Mouse (Mus musculus) kidney, embryonic 14.5 days (tissue): Measurements from ENCODE around the gene Olfr142. TPM values are rescaled to one million over a fixed set of nuclear protein-coding genes. Genes with fewer than 3 reads are reported as not detected.
"Not testable (repeated sequence)": the region's sequence is repeated elsewhere in the genome, so short reads cannot be mapped to it uniquely, and the experiment has no call there.

ENCODE experiments used
- ATAC-seq: fragments of 200-750 bp; cut with Nextera tagmentation; 2 replicates; pipeline ENCODE4 v1.8.0; 2017; ENCODE audit warnings: moderate number of reproducible peaks, mild to moderate bottlenecking, moderate TSS enrichment, moderate library complexity; ENCODE audit not compliant: low FRiP score, low TSS enrichment
- H3K27ac ChIP-seq: fragments of 300-500 bp; sonication (generic); 2 replicates; pipeline ENCODE4 v1.5.1; 2014; ENCODE audit warnings: low read depth, mild to moderate bottlenecking, low read length, moderate library complexity, mixed read lengths
- H3K27me3 ChIP-seq: fragments of 300-500 bp; sonication (generic); 2 replicates; pipeline ENCODE4 v1.6.1; 2014; ENCODE audit warnings: mild to moderate bottlenecking, low read length; ENCODE audit not compliant: control insufficient read depth, insufficient read depth
- H3K36me3 ChIP-seq: fragments of 300-500 bp; sonication (generic); 2 replicates; pipeline ENCODE4 v1.6.1; 2014; ENCODE audit warnings: low read length, mixed read lengths; ENCODE audit not compliant: control insufficient read depth, insufficient read depth
- H3K4me1 ChIP-seq: fragments of 300-500 bp; sonication (generic); 2 replicates; pipeline ENCODE4 v1.6.1; 2014; ENCODE audit warnings: low read length, mixed read lengths; ENCODE audit not compliant: control insufficient read depth, insufficient read depth
- H3K4me2 ChIP-seq: fragments of 300-500 bp; sonication (generic); replicated peaks from 2 replicates; pipeline ENCODE4 v1.6.1; 2014; ENCODE audit warnings: low read depth, mild to moderate bottlenecking, low read length
- H3K4me3 ChIP-seq: fragments of 300-500 bp; sonication (generic); 2 replicates; pipeline ENCODE4 v1.5.1; 2014; ENCODE audit warnings: mild to moderate bottlenecking, low read length
- H3K9ac ChIP-seq: fragments of 300-500 bp; sonication (generic); 2 replicates; pipeline ENCODE4 v1.6.1; 2014; ENCODE audit warnings: low read depth, mild to moderate bottlenecking, low read length, moderate library complexity
- H3K9me3 ChIP-seq: fragments of 300-500 bp; sonication (generic); 2 replicates; pipeline ENCODE4 v1.6.1; 2016; ENCODE audit warnings: low read length; ENCODE audit not compliant: control insufficient read depth
- WGBS: fragments of 180-500 bp; shearing (Covaris S2); extraction: QIAGEN DNeasy Blood & Tissue Kit; methylation state at CpG from one replicate; pipeline ENCODE4 v1.1.7; 2014; 5-methylcytosine and 5-hydroxymethylcytosine counted together
- polyA plus RNA-seq: library from polyadenylated mRNA; unstranded; fragments of >200 nt; fragmentation: Nextera tagmentation; extraction: Ambion mirVana; gene quantifications from 2 replicates; pipeline ENCODE4 v1.2.1, GENCODE M21; 2014

The Olfr142 gene
- polyA plus RNA-seq = not detected in 2 replicates

DNA sequence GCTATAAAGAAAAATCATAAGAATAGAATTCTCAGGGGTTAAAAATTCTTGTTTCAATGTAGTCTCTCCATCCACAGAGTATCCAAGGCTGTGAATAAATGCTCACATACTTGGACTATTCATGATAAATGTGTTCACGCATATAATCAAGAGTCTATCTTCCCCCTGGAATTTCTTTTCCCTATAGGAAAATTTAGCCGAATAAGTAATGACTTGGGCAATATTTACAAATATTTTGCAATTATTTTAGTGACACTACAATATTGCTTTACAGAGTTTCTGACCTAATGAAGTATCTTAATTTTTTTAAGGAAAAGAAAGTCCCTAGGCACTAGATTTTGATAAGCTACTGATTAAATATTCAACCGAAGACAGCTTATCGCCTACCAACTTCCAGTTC is at the start of gene Olfr142:
Gene Olfr142, minus strand, starts transcription at position 101 of the 400 bp plus-strand sequence.
- Histone ChIP-seq H3K27me3 (no peaks in the 10 kb centered on the region), H3K36me3 (no peaks in the 10 kb centered on the region), H3K4me3 (no peak within 1 kb of the TSS), H3K4me2 (no peak within 1 kb of the TSS), H3K9me3 (no peaks in the 10 kb centered on the region), H3K4me1 (no peaks in the 10 kb centered on the region), H3K27ac (no peak within 1 kb of the TSS), H3K9ac (no peak within 1 kb of the TSS)
- 94% methylated on average over 4 of the region's 4 CpGs for WGBS
- ATAC-seq = no peak

DNA sequence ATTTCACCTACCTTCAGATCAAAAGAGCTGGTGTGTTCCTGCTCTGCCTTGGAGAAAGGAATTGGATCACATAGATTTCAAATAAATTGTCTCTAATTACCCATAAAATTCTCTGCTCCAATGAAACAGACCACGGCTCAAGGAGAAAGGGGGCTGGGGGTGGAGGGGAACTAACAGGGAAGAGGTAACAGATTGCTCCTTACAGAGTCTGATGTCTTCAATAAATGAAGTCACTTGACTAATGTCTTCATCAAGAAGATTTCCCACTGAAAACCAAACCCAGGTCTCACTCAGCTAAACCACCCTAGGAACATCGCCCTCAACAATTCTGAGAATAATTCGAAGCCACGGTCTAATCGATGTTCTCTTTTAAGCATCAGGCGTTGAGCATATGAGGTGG is 35.3 kb upstream of the Olfr142 start, which contains the start of gene Olfr1272:
Gene Olfr1272, minus strand, starts transcription at position 101 of the 400 bp plus-strand sequence.
- Histone ChIP-seq H3K27me3 (no peaks in the 10 kb centered on the region), H3K9ac (no peak within 1 kb of the TSS), H3K36me3 (no peaks in the 10 kb centered on the region), H3K4me1 (no peaks in the 10 kb centered on the region), H3K4me3 (no peak within 1 kb of the TSS), H3K9me3 (no peaks in the 10 kb centered on the region), H3K4me2 (no peak within 1 kb of the TSS), H3K27ac (no peak within 1 kb of the TSS)
- ATAC-seq = no peak
- 85% methylated on average over 6 of the region's 6 CpGs for WGBS

DNA sequence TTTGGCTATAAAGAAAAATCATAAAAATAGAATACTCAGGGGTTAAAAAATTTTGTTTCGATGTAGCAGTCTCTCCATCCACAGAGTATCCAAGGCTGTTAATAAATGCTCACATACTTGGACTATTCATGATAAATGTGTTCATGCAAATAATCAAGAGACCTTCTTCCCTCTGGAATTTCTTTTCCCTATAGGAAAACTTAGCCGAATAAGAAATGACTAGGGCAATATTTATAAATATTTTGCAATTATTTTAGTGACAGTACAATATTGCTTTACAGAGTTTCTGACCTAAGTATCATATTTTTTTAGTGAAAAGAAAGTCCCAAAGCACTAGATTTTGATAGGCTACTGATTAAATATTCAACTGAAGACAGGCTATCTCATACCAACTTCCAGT is 13.5 kb upstream of the Olfr142 start, which contains the start of gene Olfr1271:
Gene Olfr1271, minus strand, starts transcription at position 101 of the 400 bp plus-strand sequence.
- WGBS = 91% methylated on average over 2 of the region's 2 CpGs
- no peaks in the 10 kb centered on the region for H3K4me1 ChIP-seq
- no peak for ATAC-seq
- H3K4me2 ChIP-seq = no peak within 1 kb of the TSS
- H3K27ac ChIP-seq = no peak within 1 kb of the TSS
- H3K27me3 ChIP-seq = no peaks in the 10 kb centered on the region
- no peak within 1 kb of the TSS for H3K4me3 ChIP-seq
- no peak within 1 kb of the TSS for H3K9ac ChIP-seq
- H3K9me3 ChIP-seq = no peaks in the 10 kb centered on the region
- no peaks in the 10 kb centered on the region for H3K36me3 ChIP-seq

DNA sequence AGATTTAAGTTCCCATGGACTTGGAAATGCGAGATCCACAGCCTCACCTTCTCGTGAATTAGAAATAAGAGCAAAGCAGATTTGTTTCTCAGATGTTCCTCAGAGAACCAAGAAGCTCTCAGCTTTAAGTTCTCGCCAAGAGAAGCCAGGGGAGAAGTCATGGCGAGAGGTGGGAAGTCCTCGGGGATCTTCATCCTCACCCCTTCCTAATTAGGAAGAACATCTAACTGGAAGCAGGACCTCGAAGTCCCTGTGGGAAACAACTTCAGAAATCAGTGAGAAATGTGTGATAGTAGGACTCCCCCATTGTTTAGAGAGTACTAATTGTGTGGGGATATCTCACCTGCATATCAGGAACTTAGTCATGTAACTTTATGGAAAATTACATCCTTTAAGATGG is 33.0 kb downstream of the Olfr142 start, which contains the start of gene Olfr1506:
Gene Olfr1506, minus strand, starts transcription at position 101 of the 400 bp plus-strand sequence.
- not testable (repeated sequence) for H3K27ac ChIP-seq, H3K9me3 ChIP-seq, H3K4me2 ChIP-seq, H3K4me3 ChIP-seq, H3K9ac ChIP-seq, H3K36me3 ChIP-seq, H3K4me1 ChIP-seq, ATAC-seq, H3K27me3 ChIP-seq
- WGBS = no CpG with 5 or more reads among the region's 6 CpGs

Other genes starting within 250 kb of the Olfr142 start
- gene Olfr1263, start 245.5 kb downstream of the Olfr142 start, polyA plus RNA-seq = not detected in 2 replicates
- gene Olfr1264, start 232.0 kb downstream of the Olfr142 start, polyA plus RNA-seq = not detected in 2 replicates
- not detected in 2 replicates for gene Olfr1265, start 222.3 kb downstream of the Olfr142 start, polyA plus RNA-seq
- not detected in 2 replicates for gene Olfr140, start 194.0 kb downstream of the Olfr142 start, polyA plus RNA-seq
- gene Olfr1269, start 136.2 kb downstream of the Olfr142 start, polyA plus RNA-seq = not detected in 2 replicates
- not detected in 2 replicates for gene Olfr32, start 115.3 kb downstream of the Olfr142 start, polyA plus RNA-seq
- not detected in 2 replicates for gene Olfr1270, start 104.5 kb downstream of the Olfr142 start, polyA plus RNA-seq
- gene Olfr1506, start 33.1 kb downstream of the Olfr142 start, polyA plus RNA-seq = not detected in 2 replicates
- gene Olfr1271, start 13.4 kb upstream of the Olfr142 start, polyA plus RNA-seq = not detected in 2 replicates
- gene Olfr1272, start 35.2 kb upstream of the Olfr142 start, polyA plus RNA-seq = not detected in 2 replicates
- gene Gm13769, start 64.6 kb upstream of the Olfr142 start, polyA plus RNA-seq = 0.09 TPM in 1 of 2 replicates, not detected in the other
- gene Olfr1274-ps, start 141.1 kb upstream of the Olfr142 start, polyA plus RNA-seq = not detected in 2 replicates